Mouse (Mus musculus): Measurements from ENCODE around the gene Lsp1. TPM values are rescaled to one million over a fixed set of nuclear protein-coding genes. Genes with fewer than 3 reads are reported as not detected.

Lsp1 gene
- polyA plus RNA-seq, 1 experiment from 2014 or later: 5.5 TPM

DNA sequence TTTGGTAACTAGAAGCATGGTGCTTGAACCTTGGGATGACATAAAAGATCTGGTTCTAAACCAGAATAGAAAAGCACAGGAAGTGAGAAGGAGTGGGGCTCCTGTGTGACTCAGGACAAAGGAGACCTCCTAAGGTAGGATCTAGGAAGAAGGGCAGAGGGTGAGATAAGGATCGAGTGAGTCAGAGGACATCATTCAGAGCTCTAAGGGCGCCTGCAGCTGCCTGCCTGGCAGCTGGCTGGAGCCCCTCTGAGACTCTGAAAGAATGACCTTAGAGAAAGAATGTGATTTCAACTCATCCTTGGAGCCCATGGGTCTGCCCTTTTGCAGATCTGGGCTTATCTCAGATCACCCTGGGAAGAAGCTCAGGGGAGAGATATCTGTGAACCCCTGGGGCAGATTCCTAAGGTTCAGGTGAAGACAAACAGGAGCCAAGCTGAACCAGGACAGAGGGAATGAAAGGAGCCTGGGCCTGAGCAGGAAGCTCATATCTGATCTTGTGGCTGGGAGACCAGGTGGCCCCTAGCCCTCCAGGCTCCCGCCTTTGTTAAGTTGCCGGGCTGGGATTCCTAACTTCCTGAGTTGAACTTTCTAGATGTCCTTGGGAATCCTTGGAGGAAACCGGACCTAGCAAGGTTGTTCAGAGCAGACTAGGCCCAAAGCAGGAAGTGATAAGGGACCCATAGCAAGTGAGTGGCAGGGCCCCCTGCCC lies 38.6 kb downstream of the Lsp1 start:
- H3K27ac ChIP-seq (ENCODE audit: low read depth, low read length): no peak overlapping the region
- no peaks in the 10 kb centered on the region for H3K4me1 ChIP-seq (ENCODE audit: control insufficient read depth, insufficient read depth, low read depth, low read length)
- no peak overlapping the region for H3K4me3 ChIP-seq (ENCODE audit: low read length)
- H3K4me2 ChIP-seq (ENCODE audit: low read length): no peak overlapping the region
- H3K27me3 ChIP-seq (replicated peaks; ENCODE audit: control insufficient read depth, insufficient read depth, low read length): no peaks in the 10 kb centered on the region
- no peak for ATAC-seq
- no peaks in the 10 kb centered on the region for H3K9me3 ChIP-seq (ENCODE audit: control insufficient read depth, low read length)
- H3K9ac ChIP-seq (ENCODE audit: low read depth, low read length): no peak overlapping the region
- no peaks in the 10 kb centered on the region for H3K36me3 ChIP-seq (ENCODE audit: control insufficient read depth, insufficient read depth, low read length)
- WGBS: 79% methylated on average over 5 of the region's 5 CpGs

DNA sequence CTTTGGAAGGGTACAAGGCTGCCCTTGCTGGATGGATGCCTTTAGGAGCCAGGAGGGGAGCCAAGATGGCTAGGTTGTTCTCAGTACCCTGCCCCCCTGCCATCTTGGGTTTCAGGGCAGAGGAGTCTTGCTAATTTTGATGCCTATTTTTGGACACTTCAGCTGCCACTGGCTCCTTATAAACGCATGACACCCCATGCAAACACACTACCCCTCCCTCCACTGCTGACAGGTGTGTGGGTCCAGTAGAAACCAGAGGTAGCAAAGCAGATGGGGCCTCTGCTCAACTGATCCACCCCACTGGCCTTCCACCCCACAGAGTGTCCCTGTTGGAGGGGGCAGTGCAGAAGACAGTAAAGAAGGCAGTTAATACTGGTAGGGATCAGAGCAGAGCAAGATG lies 39.4 kb downstream of the Lsp1 start:
- H3K4me1 ChIP-seq (ENCODE audit: control insufficient read depth, insufficient read depth, low read depth, low read length): no peaks in the 10 kb centered on the region
- WGBS: 86% methylated on average over 1 of the region's 1 CpGs
- no peak for ATAC-seq
- no peaks in the 10 kb centered on the region for H3K9me3 ChIP-seq (ENCODE audit: control insufficient read depth, low read length)
- H3K4me2 ChIP-seq (ENCODE audit: low read length): no peak overlapping the region
- no peak overlapping the region for H3K4me3 ChIP-seq (ENCODE audit: low read length)
- H3K9ac ChIP-seq (ENCODE audit: low read depth, low read length): no peak overlapping the region
- no peaks in the 10 kb centered on the region for H3K27me3 ChIP-seq (replicated peaks; ENCODE audit: control insufficient read depth, insufficient read depth, low read length)
- no peak overlapping the region for H3K27ac ChIP-seq (ENCODE audit: low read depth, low read length)
- no peaks in the 10 kb centered on the region for H3K36me3 ChIP-seq (ENCODE audit: control insufficient read depth, insufficient read depth, low read length)

DNA sequence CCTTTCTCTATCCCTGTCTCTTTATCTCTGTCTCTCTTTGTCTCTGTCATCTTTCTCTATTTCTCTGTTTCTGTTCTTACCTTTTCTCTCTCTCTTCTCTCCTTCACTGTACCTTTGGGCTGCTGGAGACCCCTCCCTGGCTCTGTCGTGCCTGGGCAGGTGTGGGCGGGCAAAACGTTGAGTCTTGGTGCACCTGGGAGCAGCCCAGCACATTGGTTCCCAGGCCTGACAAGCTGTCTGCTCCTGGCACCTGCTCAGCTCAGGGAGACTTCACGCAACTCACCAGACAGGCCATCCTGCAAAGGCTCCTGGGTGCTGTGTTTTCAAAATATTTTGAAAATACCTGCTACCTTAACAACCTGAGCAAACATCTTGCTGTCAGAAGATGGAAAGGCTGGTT lies 42.6 kb downstream of the Lsp1 start:
- H3K4me2 ChIP-seq (ENCODE audit: low read length): no peak overlapping the region
- 87% methylated on average over 4 of the region's 4 CpGs for WGBS
- no peak for ATAC-seq
- no peak overlapping the region for H3K4me3 ChIP-seq (ENCODE audit: low read length)
- peaks cover 12% of the 10 kb centered on the region for H3K4me1 ChIP-seq (ENCODE audit: control insufficient read depth, insufficient read depth, low read depth, low read length)
- no peaks in the 10 kb centered on the region for H3K9me3 ChIP-seq (ENCODE audit: control insufficient read depth, low read length)
- H3K9ac ChIP-seq (ENCODE audit: low read depth, low read length): no peak overlapping the region
- H3K27me3 ChIP-seq (replicated peaks; ENCODE audit: control insufficient read depth, insufficient read depth, low read length): no peaks in the 10 kb centered on the region
- no peak overlapping the region for H3K27ac ChIP-seq (ENCODE audit: low read depth, low read length)
- no peaks in the 10 kb centered on the region for H3K36me3 ChIP-seq (ENCODE audit: control insufficient read depth, insufficient read depth, low read length)

DNA sequence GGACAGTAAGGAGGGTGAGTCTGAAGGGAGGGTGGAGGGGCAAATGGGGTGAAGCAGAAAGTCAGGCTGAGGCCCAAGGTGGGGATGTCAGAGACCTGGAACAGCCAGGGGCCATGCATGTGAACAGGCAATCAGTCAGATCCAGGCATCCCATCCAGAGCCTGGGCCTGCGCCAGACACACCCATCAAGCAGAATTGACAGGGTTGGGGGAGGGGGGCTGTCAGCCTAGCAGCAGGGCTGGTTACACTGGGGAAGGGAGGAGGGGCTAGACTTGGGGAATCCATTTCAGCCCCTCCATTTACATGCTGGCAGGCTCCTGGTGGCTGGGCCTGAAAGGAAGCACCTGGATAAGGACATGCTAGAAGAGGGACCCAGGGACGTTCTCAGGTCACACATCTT lies 45.3 kb downstream of the Lsp1 start:
- H3K4me1 ChIP-seq (ENCODE audit: control insufficient read depth, insufficient read depth, low read depth, low read length): peaks cover 15% of the 10 kb centered on the region
- H3K9me3 ChIP-seq (ENCODE audit: control insufficient read depth, low read length): no peaks in the 10 kb centered on the region
- no peak overlapping the region for H3K4me2 ChIP-seq (ENCODE audit: low read length)
- no peak overlapping the region for H3K27ac ChIP-seq (ENCODE audit: low read depth, low read length)
- 21% methylated on average over 2 of the region's 2 CpGs for WGBS
- H3K4me3 ChIP-seq (ENCODE audit: low read length): no peak overlapping the region
- ATAC-seq: no peak
- no peak overlapping the region; the same call in 1 of the 2 replicates for H3K9ac ChIP-seq (ENCODE audit: low read depth, low read length)
- H3K36me3 ChIP-seq (ENCODE audit: control insufficient read depth, insufficient read depth, low read length): no peaks in the 10 kb centered on the region
- H3K27me3 ChIP-seq (replicated peaks; ENCODE audit: control insufficient read depth, insufficient read depth, low read length): no peaks in the 10 kb centered on the region

DNA sequence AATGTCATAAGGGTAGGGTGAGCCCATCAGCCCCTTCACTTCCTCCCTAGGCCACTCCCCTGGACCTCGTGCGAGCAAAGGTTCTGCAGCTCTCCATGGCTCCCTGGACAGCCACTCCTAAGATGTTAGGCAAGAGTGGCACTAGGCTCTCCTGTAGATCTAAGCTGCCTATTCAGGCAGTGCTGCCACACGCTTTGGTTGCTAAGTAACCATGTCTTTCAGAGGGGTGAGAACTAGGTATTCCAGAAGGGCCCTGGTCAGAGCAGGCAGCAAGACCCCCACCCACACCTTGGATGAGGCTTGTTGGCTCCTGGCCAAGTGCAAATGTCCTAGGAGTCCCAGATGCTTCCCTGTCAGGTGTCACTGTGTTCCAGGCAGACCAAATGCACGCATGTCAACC lies 45.9 kb downstream of the Lsp1 start:
- Histone ChIP-seq H3K4me2 (ENCODE audit: low read length) (no peak overlapping the region), H3K9me3 (ENCODE audit: control insufficient read depth, low read length) (no peaks in the 10 kb centered on the region), H3K27ac (ENCODE audit: low read depth, low read length) (no peak overlapping the region), H3K27me3 (replicated peaks; ENCODE audit: control insufficient read depth, insufficient read depth, low read length) (no peaks in the 10 kb centered on the region), H3K4me1 (ENCODE audit: control insufficient read depth, insufficient read depth, low read depth, low read length) (peaks cover 15% of the 10 kb centered on the region), H3K36me3 (ENCODE audit: control insufficient read depth, insufficient read depth, low read length) (no peaks in the 10 kb centered on the region), H3K9ac (ENCODE audit: low read depth, low read length) (peak overlapping the region; percentile 19; the same call in 1 of the 2 replicates), H3K4me3 (ENCODE audit: low read length) (no peak overlapping the region)
- peak; percentile 58 for ATAC-seq
- WGBS: 24% methylated on average over 4 of the region's 4 CpGs

DNA sequence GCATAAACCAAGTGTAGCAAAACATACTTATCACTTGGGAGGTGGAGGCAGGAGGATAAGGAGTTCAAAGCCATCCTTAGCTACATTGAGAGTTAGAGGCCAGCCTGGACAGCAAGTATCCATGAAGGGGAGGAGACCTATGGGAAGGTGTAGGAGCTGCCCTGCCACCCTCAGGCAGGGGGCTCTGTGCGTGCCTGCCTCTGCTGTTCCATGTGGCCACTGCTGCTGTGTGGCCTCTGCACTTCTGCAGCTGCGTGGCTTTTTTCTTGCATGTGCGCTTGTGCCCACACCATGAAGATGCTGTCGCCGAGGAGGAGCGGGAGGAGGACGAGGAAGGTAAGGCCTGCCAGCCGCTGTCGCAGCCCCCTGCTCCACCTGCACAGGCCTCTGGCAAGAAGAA lies 46.8 kb downstream of the Lsp1 start:
- Histone ChIP-seq H3K27me3 (replicated peaks; ENCODE audit: control insufficient read depth, insufficient read depth, low read length) (no peaks in the 10 kb centered on the region), H3K4me2 (ENCODE audit: low read length) (no peak overlapping the region)
- no peak for ATAC-seq

DNA sequence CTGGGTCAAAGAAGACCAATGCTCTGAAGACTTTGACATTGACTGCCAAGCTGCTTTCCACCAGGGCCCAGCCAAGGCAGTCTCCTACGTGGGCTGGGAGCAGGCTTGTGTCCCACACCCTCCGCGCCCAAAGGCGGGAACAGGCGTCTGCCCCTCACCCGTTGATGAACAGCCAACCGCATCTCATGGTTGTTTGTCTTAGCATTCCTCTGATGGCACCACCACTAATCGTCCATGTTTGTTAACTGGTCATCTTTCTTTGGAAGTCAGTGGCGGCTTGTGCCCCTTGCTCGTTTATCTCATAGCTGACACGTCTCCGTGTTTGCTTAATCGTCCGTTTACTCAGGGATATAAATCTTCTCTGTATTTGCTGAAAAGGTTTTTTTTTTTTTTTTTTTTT lies 48.9 kb downstream of the Lsp1 start:
- Histone ChIP-seq H3K4me1 (ENCODE audit: control insufficient read depth, insufficient read depth, low read depth, low read length) (peaks cover 15% of the 10 kb centered on the region), H3K9ac (ENCODE audit: low read depth, low read length) (no peak overlapping the region), H3K9me3 (ENCODE audit: control insufficient read depth, low read length) (no peaks in the 10 kb centered on the region), H3K36me3 (ENCODE audit: control insufficient read depth, insufficient read depth, low read length) (no peaks in the 10 kb centered on the region), H3K4me3 (ENCODE audit: low read length) (no peak overlapping the region), H3K27me3 (replicated peaks; ENCODE audit: control insufficient read depth, insufficient read depth, low read length) (no peaks in the 10 kb centered on the region), H3K27ac (ENCODE audit: low read depth, low read length) (peak overlapping the region; percentile 57), H3K4me2 (ENCODE audit: low read length) (no peak overlapping the region)
- WGBS: 24% methylated on average over 14 of the region's 14 CpGs
- ATAC-seq: no peak

More for the DNA sequence above, 46.8 kb downstream of the Lsp1 start:
- H3K36me3 ChIP-seq (ENCODE audit: control insufficient read depth, insufficient read depth, low read length): no peaks in the 10 kb centered on the region
- H3K9ac ChIP-seq (ENCODE audit: low read depth, low read length): no peak overlapping the region
- WGBS: 95% methylated on average over 9 of the region's 9 CpGs
- no peak overlapping the region for H3K27ac ChIP-seq (ENCODE audit: low read depth, low read length)
- peaks cover 15% of the 10 kb centered on the region for H3K4me1 ChIP-seq (ENCODE audit: control insufficient read depth, insufficient read depth, low read depth, low read length)
- no peaks in the 10 kb centered on the region for H3K9me3 ChIP-seq (ENCODE audit: control insufficient read depth, low read length)
- no peak overlapping the region for H3K4me3 ChIP-seq (ENCODE audit: low read length)

DNA sequence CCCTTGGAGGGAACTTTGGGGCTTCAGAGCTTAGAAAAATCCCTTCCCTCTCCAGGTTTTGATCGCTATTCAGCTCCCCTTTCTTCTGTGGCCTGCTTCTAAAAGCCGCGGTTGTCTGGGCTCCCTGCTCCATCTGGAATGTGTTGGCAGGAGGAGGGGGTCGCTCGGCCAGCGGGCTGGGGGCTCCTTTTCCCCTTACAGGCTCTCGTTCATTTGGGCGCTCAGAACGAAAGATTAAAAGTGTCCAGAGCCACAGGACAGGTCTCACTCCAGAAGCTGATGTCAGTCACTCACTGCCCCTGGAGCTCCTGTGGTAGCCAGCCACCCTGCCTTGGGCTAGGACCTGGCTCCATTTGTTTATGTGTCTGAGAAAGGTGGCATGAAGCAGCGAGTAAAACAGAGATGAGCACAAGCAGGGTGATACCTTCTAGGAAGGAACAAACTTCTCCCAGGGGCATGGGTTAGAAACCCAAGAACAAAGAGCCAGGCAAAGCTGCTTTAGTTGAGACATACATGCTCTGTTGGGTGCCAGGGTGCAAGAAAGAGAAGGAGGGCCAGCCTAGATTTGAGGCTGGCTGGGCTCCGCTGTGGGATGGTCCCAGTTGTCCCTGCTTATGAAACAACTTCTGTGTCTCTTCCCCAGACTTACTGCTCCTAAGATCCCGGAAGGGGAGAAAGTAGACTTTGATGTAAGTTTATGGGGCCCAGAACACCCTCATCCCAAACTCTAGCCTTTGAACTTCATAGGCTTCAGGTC lies 49.6 kb downstream of the Lsp1 start:
- peaks cover 15% of the 10 kb centered on the region for H3K4me1 ChIP-seq (ENCODE audit: control insufficient read depth, insufficient read depth, low read depth, low read length)
- H3K4me3 ChIP-seq (ENCODE audit: low read length): no peak overlapping the region
- peak overlapping the region; percentile 57 for H3K27ac ChIP-seq (ENCODE audit: low read depth, low read length)
- H3K9me3 ChIP-seq (ENCODE audit: control insufficient read depth, low read length): no peaks in the 10 kb centered on the region
- no peak overlapping the region for H3K4me2 ChIP-seq (ENCODE audit: low read length)
- no peak overlapping the region for H3K9ac ChIP-seq (ENCODE audit: low read depth, low read length)
- WGBS: 10% methylated on average over 12 of the region's 12 CpGs
- H3K36me3 ChIP-seq (ENCODE audit: control insufficient read depth, insufficient read depth, low read length): no peaks in the 10 kb centered on the region
- H3K27me3 ChIP-seq (replicated peaks; ENCODE audit: control insufficient read depth, insufficient read depth, low read length): no peaks in the 10 kb centered on the region
- ATAC-seq: peak; percentile 68

DNA sequence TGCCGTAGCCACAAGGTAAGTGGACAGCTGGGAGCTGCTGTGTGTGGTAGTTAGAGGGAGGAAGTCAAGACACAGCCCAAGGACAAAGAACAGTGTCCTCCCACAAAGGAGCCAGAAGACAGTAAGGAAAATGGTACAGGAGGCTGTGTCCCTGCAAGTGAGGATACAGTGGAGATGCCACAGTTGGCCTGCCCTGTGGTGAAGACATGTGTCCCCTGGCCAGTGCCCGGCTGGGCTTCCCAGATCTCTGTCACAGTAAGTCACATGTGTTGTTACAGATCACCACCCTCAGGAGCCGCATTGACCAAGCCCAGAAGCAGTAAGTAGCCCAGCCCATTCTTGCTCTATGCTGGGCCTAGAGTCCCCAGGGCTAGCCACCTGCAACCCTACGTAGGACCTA lies 53.4 kb downstream of the Lsp1 start:
- Histone ChIP-seq H3K4me3 (ENCODE audit: low read length) (no peak overlapping the region), H3K36me3 (ENCODE audit: control insufficient read depth, insufficient read depth, low read length) (no peaks in the 10 kb centered on the region), H3K27me3 (replicated peaks; ENCODE audit: control insufficient read depth, insufficient read depth, low read length) (no peaks in the 10 kb centered on the region), H3K9me3 (ENCODE audit: control insufficient read depth, low read length) (no peaks in the 10 kb centered on the region), H3K4me1 (ENCODE audit: control insufficient read depth, insufficient read depth, low read depth, low read length) (peaks cover 14% of the 10 kb centered on the region; the same call in 1 of the 2 replicates), H3K4me2 (ENCODE audit: low read length) (no peak overlapping the region), H3K9ac (ENCODE audit: low read depth, low read length) (no peak overlapping the region), H3K27ac (ENCODE audit: low read depth, low read length) (no peak overlapping the region)
- 93% methylated on average over 4 of the region's 4 CpGs for WGBS
- ATAC-seq: no peak
